Mouse (Mus musculus): ENCODE measurements around the gene Treml1. TPM values are rescaled to one million over a fixed set of nuclear protein-coding genes. Genes with fewer than 3 reads are reported as not detected.

Treml1 gene
- polyA plus RNA-seq, 1 experiment from 2014 or later = 2.6 TPM

DNA sequence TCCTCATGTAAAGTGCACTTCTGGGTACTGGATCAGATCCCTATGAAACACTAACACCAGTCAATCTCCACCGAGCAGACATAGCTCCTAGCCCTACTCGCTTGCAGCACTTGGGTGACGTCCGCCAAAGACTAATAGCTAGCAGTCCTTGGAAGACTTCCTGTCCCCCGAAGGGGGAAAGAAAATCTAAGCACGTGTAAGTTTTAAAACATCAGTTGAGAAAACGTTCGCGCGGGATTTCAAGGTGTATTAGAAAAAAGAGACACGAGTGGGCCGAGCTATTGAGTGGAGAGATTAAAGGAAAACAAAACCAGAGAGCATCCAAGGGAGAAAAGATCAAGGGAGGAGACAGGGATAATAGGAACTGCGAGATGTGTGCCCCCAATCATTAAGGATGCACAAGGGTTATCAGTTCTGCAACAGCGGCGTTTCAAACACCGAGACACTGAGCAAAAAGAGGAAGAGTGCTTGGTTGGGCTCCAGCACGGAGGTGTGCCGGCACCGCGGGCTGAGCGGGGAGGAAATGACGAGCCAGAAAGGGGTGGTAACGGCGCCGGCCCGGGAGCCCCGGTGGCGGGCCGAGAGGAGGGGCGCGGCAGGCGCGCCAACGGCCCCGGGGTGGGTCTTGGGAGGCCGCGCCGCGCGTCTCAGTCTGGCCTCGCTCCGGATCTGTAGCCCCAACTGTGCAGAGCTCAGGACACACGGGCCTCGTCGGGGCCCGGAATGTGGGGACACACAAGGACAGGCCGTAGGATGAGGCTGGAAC, 49.0 kb downstream of the Treml1 start:
- H3K4me2 ChIP-seq (ENCODE audit: low read depth, low read length, severe bottlenecking) = peak overlapping the region; percentile 77
- no peaks in the 10 kb centered on the region for H3K36me3 ChIP-seq (ENCODE audit: control insufficient read depth, insufficient read depth, low read length)
- ATAC-seq (replicated peaks; ENCODE audit: low FRiP score) (peak; percentile 37), DNase-seq (ENCODE audit: low spot score) (peak; percentile 85)
- H3K4me1 ChIP-seq (replicated peaks; ENCODE audit: control insufficient read depth, insufficient read depth, low read length) = peaks cover 5% of the 10 kb centered on the region; the same call in 1 of the 2 replicates
- peak overlapping the region; percentile 100 for H3K27ac ChIP-seq (ENCODE audit: low read depth, low read length)
- peak overlapping the region; percentile 100 for H3K9ac ChIP-seq (ENCODE audit: low read length)
- H3K4me3 ChIP-seq (ENCODE audit: low read depth, low read length) = peak overlapping the region; percentile 84
- H3K27me3 ChIP-seq (ENCODE audit: control insufficient read depth, insufficient read depth, low read length) = no peaks in the 10 kb centered on the region
- no peaks in the 10 kb centered on the region for H3K9me3 ChIP-seq (ENCODE audit: control insufficient read depth, low read length)
- under 1% methylated on average over 39 of the region's 47 CpGs for WGBS

GRCm38 (mm10) chr17:48409380-48410298, 49.9 kb downstream of the Treml1 start, which contains the start of the genes Nfya and Oard1:
TSS of gene Nfya (minus strand) at chr17:48409906.
TSS of gene Oard1 (plus strand) at chr17:48410014.
- peaks cover 5% of the 10 kb centered on the region; the same call in 1 of the 2 replicates for H3K4me1 ChIP-seq (replicated peaks; ENCODE audit: control insufficient read depth, insufficient read depth, low read length)
- no peaks in the 10 kb centered on the region; the same call in 1 of the 2 replicates for H3K36me3 ChIP-seq (ENCODE audit: control insufficient read depth, insufficient read depth, low read length)
- H3K9me3 ChIP-seq (ENCODE audit: control insufficient read depth, low read length) = no peaks in the 10 kb centered on the region
- DNase-seq (ENCODE audit: low spot score) (peak; percentile 100), ATAC-seq (replicated peaks; ENCODE audit: low FRiP score) (peak; percentile 97)
- peak within 1 kb of the TSS; percentile 100 for H3K9ac ChIP-seq (ENCODE audit: low read length)
- WGBS = under 1% methylated on average over 72 of the region's 84 CpGs
- peak within 1 kb of the TSS; percentile 77 for H3K4me2 ChIP-seq (ENCODE audit: low read depth, low read length, severe bottlenecking)
- peak within 1 kb of the TSS; percentile 100 for H3K27ac ChIP-seq (ENCODE audit: low read depth, low read length)
- no peaks in the 10 kb centered on the region for H3K27me3 ChIP-seq (ENCODE audit: control insufficient read depth, insufficient read depth, low read length)
- peak within 1 kb of the TSS; percentile 84 for H3K4me3 ChIP-seq (ENCODE audit: low read depth, low read length)

GRCm38 (mm10) chr17:48410299-48410785, 50.6 kb downstream of the Treml1 start:
- Histone ChIP-seq H3K4me2 (ENCODE audit: low read depth, low read length, severe bottlenecking) (peak overlapping the region; percentile 54), H3K4me1 (replicated peaks; ENCODE audit: control insufficient read depth, insufficient read depth, low read length) (peaks cover 5% of the 10 kb centered on the region; the same call in 1 of the 2 replicates), H3K27me3 (ENCODE audit: control insufficient read depth, insufficient read depth, low read length) (no peaks in the 10 kb centered on the region), H3K4me3 (ENCODE audit: low read depth, low read length) (peak overlapping the region; percentile 84), H3K27ac (ENCODE audit: low read depth, low read length) (peak overlapping the region; percentile 98), H3K9ac (ENCODE audit: low read length) (peak overlapping the region; percentile 86), H3K36me3 (ENCODE audit: control insufficient read depth, insufficient read depth, low read length) (no peaks in the 10 kb centered on the region; the same call in 1 of the 2 replicates), H3K9me3 (ENCODE audit: control insufficient read depth, low read length) (no peaks in the 10 kb centered on the region)
- DNase-seq (ENCODE audit: low spot score) = no peak
- WGBS = 0% methylated on average over 13 of the region's 13 CpGs
- ATAC-seq (replicated peaks; ENCODE audit: low FRiP score) = peak; percentile 26

DNA sequence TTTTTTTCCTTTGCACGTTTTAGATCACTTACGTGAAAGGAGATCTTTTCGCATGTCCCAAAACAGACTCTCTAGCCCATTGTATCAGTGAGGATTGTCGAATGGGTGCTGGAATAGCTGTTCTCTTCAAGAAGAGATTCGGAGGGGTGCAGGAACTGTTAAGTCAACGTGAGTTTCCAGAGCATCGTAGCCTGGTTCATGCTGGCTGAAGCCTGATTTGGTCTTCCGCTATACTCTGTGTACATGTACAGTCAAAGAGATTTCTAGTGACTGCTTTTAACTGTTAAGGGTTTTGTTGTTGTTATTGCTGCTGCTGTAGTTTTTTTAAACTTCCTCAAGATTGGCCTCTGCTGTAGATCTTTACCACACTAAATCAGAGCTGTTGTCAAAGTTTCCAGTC, 51.5 kb downstream of the Treml1 start:
- no peaks in the 10 kb centered on the region; the same call in 1 of the 2 replicates for H3K36me3 ChIP-seq (ENCODE audit: control insufficient read depth, insufficient read depth, low read length)

DNA sequence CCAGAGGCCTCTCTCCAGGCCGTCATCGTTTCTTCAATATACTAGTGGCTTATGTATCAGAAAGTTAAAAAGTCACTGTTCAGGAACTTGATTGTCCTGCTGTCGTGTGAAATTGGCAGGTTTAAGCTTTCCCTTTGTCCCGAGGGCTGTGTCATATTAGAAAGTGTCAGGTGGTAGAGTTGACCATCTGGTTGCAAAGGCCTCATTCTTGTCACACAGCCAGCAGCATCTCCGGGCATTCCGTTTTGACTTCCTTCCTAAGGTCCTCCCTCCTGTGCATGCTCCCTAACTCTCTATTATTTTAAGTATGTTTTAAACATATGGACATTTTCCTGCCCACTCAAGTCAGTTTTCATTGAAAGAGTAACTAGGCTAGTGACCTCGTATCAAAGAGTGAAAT, 56.3 kb downstream of the Treml1 start:
- no peaks in the 10 kb centered on the region for H3K27me3 ChIP-seq (ENCODE audit: control insufficient read depth, insufficient read depth, low read length)
- no peaks in the 10 kb centered on the region; the same call in 1 of the 2 replicates for H3K4me1 ChIP-seq (replicated peaks; ENCODE audit: control insufficient read depth, insufficient read depth, low read length)
- DNase-seq (ENCODE audit: low spot score) (no peak), ATAC-seq (replicated peaks; ENCODE audit: low FRiP score) (no peak)
- no peak overlapping the region for H3K9ac ChIP-seq (ENCODE audit: low read length)
- H3K27ac ChIP-seq (ENCODE audit: low read depth, low read length) = no peak overlapping the region
- H3K4me3 ChIP-seq (ENCODE audit: low read depth, low read length) = no peak overlapping the region
- 92% methylated on average over 7 of the region's 7 CpGs for WGBS
- no peaks in the 10 kb centered on the region; the same call in 1 of the 2 replicates for H3K36me3 ChIP-seq (ENCODE audit: control insufficient read depth, insufficient read depth, low read length)
- no peaks in the 10 kb centered on the region for H3K9me3 ChIP-seq (ENCODE audit: control insufficient read depth, low read length)
- H3K4me2 ChIP-seq (ENCODE audit: low read depth, low read length, severe bottlenecking) = no peak overlapping the region

More for the DNA sequence above, 51.5 kb downstream of the Treml1 start:
- Histone ChIP-seq H3K4me3 (ENCODE audit: low read depth, low read length) (peak overlapping the region; percentile 84), H3K4me1 (replicated peaks; ENCODE audit: control insufficient read depth, insufficient read depth, low read length) (peaks cover 5% of the 10 kb centered on the region; the same call in 1 of the 2 replicates), H3K9me3 (ENCODE audit: control insufficient read depth, low read length) (no peaks in the 10 kb centered on the region), H3K27ac (ENCODE audit: low read depth, low read length) (peak overlapping the region; percentile 98; the same call in 1 of the 2 replicates), H3K9ac (ENCODE audit: low read length) (peak overlapping the region; percentile 86), H3K4me2 (ENCODE audit: low read depth, low read length, severe bottlenecking) (peak overlapping the region; percentile 54), H3K27me3 (ENCODE audit: control insufficient read depth, insufficient read depth, low read length) (no peaks in the 10 kb centered on the region)
- ATAC-seq (replicated peaks; ENCODE audit: low FRiP score) (no peak), DNase-seq (ENCODE audit: low spot score) (no peak)
- WGBS = 63% methylated on average over 8 of the region's 8 CpGs

Other genes starting within 250 kb of the Treml1 start
- not detected in 2 replicates for gene 9830107B12Rik, start 213.6 kb upstream of the Treml1 start, polyA plus RNA-seq (2014; fragmentation: Nextera tagmentation; extraction: Ambion mirVana)
- not detected in 2 replicates for gene A530064D06Rik, start 192.6 kb upstream of the Treml1 start, polyA plus RNA-seq (2014; fragmentation: Nextera tagmentation; extraction: Ambion mirVana)
- 0.12 TPM in 1 of 2 replicates, not detected in the other for gene Trem1, start 127.1 kb upstream of the Treml1 start, polyA plus RNA-seq (2014; fragmentation: Nextera tagmentation; extraction: Ambion mirVana)
- gene Trem3, start 112.1 kb upstream of the Treml1 start, polyA plus RNA-seq (2014; fragmentation: Nextera tagmentation; extraction: Ambion mirVana) = not detected in 2 replicates
- not detected in 2 replicates for gene Treml4, start 95.6 kb upstream of the Treml1 start, polyA plus RNA-seq (2014; fragmentation: Nextera tagmentation; extraction: Ambion mirVana)
- gene Treml2, start 60.4 kb upstream of the Treml1 start, polyA plus RNA-seq (2014; fragmentation: Nextera tagmentation; extraction: Ambion mirVana) = 0.20 and 0.51 TPM in 2 replicates
- 0.25 TPM in 1 of 2 replicates, not detected in the other for gene B430306N03Rik, start 43.8 kb upstream of the Treml1 start, polyA plus RNA-seq (2014; fragmentation: Nextera tagmentation; extraction: Ambion mirVana)
- 1.0 and 1.2 TPM in 2 replicates for gene Trem2, start 13.5 kb upstream of the Treml1 start, polyA plus RNA-seq (2014; fragmentation: Nextera tagmentation; extraction: Ambion mirVana)
- 24.5 and 25.6 TPM in 2 replicates for gene Nfya, start 50.0 kb downstream of the Treml1 start, polyA plus RNA-seq (2014; fragmentation: Nextera tagmentation; extraction: Ambion mirVana)
- 91.6 and 91.8 TPM in 2 replicates for gene Oard1, start 50.1 kb downstream of the Treml1 start, polyA plus RNA-seq (2014; fragmentation: Nextera tagmentation; extraction: Ambion mirVana)
- 0.51 and 0.56 TPM in 2 replicates for gene Apobec2, start 73.0 kb downstream of the Treml1 start, polyA plus RNA-seq (2014; fragmentation: Nextera tagmentation; extraction: Ambion mirVana)
- 0.63 and 1.4 TPM in 2 replicates for gene Tspo2, start 91.6 kb downstream of the Treml1 start, polyA plus RNA-seq (2014; fragmentation: Nextera tagmentation; extraction: Ambion mirVana)
- 0.17 and 0.25 TPM in 2 replicates for gene Unc5cl, start 95.0 kb downstream of the Treml1 start, polyA plus RNA-seq (2014; fragmentation: Nextera tagmentation; extraction: Ambion mirVana)

Measured in forebrain, embryonic 11.5 days (tissue).